Mouse (Mus musculus) right cerebral cortex, adult 2 months (tissue): Measurements from ENCODE around the gene Chrm2.

Experiments
- DNase-seq, 2 experiments: peaks; one replicate each; pipeline ENCODE4 v3.0.0; 2021 to 2022; ENCODE audit warnings: low spot score in 2 of 2

The Chrm2 gene

GRCm38 (mm10) chr6:36387612-36388400 is at the start of gene Chrm2:
Chrm2 (plus strand) TSS chr6:36388084.
- peak; percentile 54 to 58 for DNase-seq

GRCm38 (mm10) chr6:36373983-36374382 is 13.9 kb upstream of the Chrm2 start:
- DNase-seq = no peak

GRCm38 (mm10) chr6:36377936-36378335 is 9.9 kb upstream of the Chrm2 start:
- no peak for DNase-seq

GRCm38 (mm10) chr6:36384102-36384501 is 3.8 kb upstream of the Chrm2 start:
- DNase-seq = no peak

- peak; percentile 27 to 29 for DNase-seq
These were observed 746 bp downstream of the Chrm2 start for GRCm38 (mm10) chr6:36388401-36389259.

GRCm38 (mm10) chr6:36389260-36389965 is 1.5 kb downstream of the Chrm2 start:
- peak in 1 of 2 experiments; percentile 17 for DNase-seq

- DNase-seq = no peak
These were observed 5.8 kb downstream of the Chrm2 start for GRCm38 (mm10) chr6:36393705-36394104.

- no peak for DNase-seq
These were observed 17.3 kb downstream of the Chrm2 start for GRCm38 (mm10) chr6:36405139-36405538.

GRCm38 (mm10) chr6:36409016-36409415 is 21.1 kb downstream of the Chrm2 start:
- DNase-seq = no peak

- peak; percentile 24 for DNase-seq
These were observed 22.2 kb downstream of the Chrm2 start for GRCm38 (mm10) chr6:36410057-36410456.

- DNase-seq = no peak
These were observed 31.8 kb downstream of the Chrm2 start for GRCm38 (mm10) chr6:36419716-36420115.

- DNase-seq = peak; percentile 63 to 64
These were observed 50.1 kb downstream of the Chrm2 start for GRCm38 (mm10) chr6:36437964-36438363.

GRCm38 (mm10) chr6:36439218-36439617 is 51.3 kb downstream of the Chrm2 start:
- no peak for DNase-seq

GRCm38 (mm10) chr6:36451480-36451879 is 63.6 kb downstream of the Chrm2 start:
- no peak for DNase-seq

- no peak for DNase-seq
These were observed 67.2 kb downstream of the Chrm2 start for GRCm38 (mm10) chr6:36455071-36455470.

GRCm38 (mm10) chr6:36457015-36457414 is 69.1 kb downstream of the Chrm2 start:
- DNase-seq = no peak

GRCm38 (mm10) chr6:36464008-36464407 is 76.1 kb downstream of the Chrm2 start:
- peak; percentile 6 to 13 for DNase-seq

- DNase-seq = no peak
These were observed 96.3 kb downstream of the Chrm2 start for GRCm38 (mm10) chr6:36484132-36484665.

- no peak for DNase-seq
These were observed 119.3 kb downstream of the Chrm2 start for GRCm38 (mm10) chr6:36507008-36507663.

- DNase-seq = peak in 1 of 2 experiments; percentile 14
These were observed 120.1 kb downstream of the Chrm2 start for GRCm38 (mm10) chr6:36507946-36508345.

- DNase-seq = no peak
These were observed 120.6 kb downstream of the Chrm2 start for GRCm38 (mm10) chr6:36508469-36508868.
